Mouse (Mus musculus): Measurements from ENCODE around the gene Plekha8. TPM values are rescaled to one million over a fixed set of nuclear protein-coding genes. Genes with fewer than 3 reads are reported as not detected.

Gene Plekha8
- polyA plus RNA-seq, 1 experiment from 2014 or later: 13.9 TPM

DNA sequence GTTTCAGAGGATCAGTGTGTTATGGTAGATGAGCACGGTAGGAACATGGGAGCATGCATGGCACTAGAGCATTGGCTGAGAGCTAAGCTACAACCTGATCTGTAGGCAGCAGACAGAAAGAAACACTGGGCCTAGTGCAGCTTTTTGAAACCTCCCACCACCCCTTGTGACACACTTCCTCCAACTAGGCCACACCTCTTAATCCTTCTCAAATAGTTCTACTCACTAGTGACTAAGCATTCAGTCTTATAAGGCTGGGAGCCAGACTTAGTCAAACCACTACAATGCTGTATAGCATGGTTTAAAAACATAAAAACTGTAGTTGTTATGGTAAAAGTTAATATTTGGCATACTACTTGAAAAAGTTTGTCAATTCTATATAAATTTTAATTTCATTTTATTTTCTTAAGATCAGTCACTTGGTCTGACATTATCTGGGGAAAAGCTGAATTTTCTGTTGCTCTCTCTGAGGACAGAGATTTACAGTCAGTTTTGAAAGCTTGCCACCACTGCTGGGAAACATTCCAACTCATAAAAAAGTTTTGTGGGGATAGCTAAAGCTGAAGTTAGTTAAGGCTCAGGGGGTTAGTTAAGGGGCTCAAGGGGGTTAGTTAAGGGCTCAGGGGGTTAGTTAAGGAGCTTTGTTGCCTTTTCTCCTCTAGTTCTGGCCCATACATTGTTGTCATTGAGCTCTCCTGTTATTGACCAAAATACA lies 9.2 kb downstream of the Plekha8 start:
- Histone ChIP-seq H3K4me2 (no peak overlapping the region), H3K9ac (no peak overlapping the region), H3K27ac (ENCODE audit: poor library complexity, severe bottlenecking) (no peak overlapping the region), H3K4me3 (no peak overlapping the region), H3K4me1 (replicated peaks) (0 out of 2 replicates have a peak, but pooled peaks cover 5% of the 10 kb centered on the region), H3K27me3 (replicated peaks) (no peaks in the 10 kb centered on the region), H3K36me3 (peaks cover 8% of the 10 kb centered on the region; the same call in 1 of the 2 replicates), H3K9me3 (replicated peaks) (no peaks in the 10 kb centered on the region; the same call in 1 of the 2 replicates)
- WGBS: 97% methylated on average over 1 of the region's 1 CpGs
- no peak for ATAC-seq (ENCODE audit: insufficient number of reproducible peaks, low FRiP score)

- H3K4me3 ChIP-seq: no peak overlapping the region
- H3K9ac ChIP-seq: no peak overlapping the region
- ATAC-seq (ENCODE audit: insufficient number of reproducible peaks, low FRiP score): no peak
- no peaks in the 10 kb centered on the region for H3K27me3 ChIP-seq (replicated peaks)
- H3K36me3 ChIP-seq: peaks cover 12% of the 10 kb centered on the region
- no peaks in the 10 kb centered on the region for H3K4me1 ChIP-seq (replicated peaks)
- peaks cover 4% of the 10 kb centered on the region; the same call in 1 of the 2 replicates for H3K9me3 ChIP-seq (replicated peaks)
- H3K27ac ChIP-seq (ENCODE audit: poor library complexity, severe bottlenecking): no peak overlapping the region
- 53% methylated on average over 4 of the region's 4 CpGs for WGBS
- H3K4me2 ChIP-seq: no peak overlapping the region
Measured at GRCm38 (mm10) chr6:54606241-54606640, 11.3 kb downstream of the Plekha8 start.

- Histone ChIP-seq H3K9me3 (replicated peaks) (no peaks in the 10 kb centered on the region), H3K27me3 (replicated peaks) (no peaks in the 10 kb centered on the region), H3K9ac (no peak overlapping the region), H3K4me1 (replicated peaks) (peaks cover 10% of the 10 kb centered on the region), H3K4me3 (no peak overlapping the region), H3K4me2 (no peak overlapping the region), H3K27ac (ENCODE audit: poor library complexity, severe bottlenecking) (no peak overlapping the region), H3K36me3 (peaks cover 19% of the 10 kb centered on the region)
- no peak for ATAC-seq (ENCODE audit: insufficient number of reproducible peaks, low FRiP score)
- WGBS: 67% methylated on average over 3 of the region's 3 CpGs
Measured at GRCm38 (mm10) chr6:54617363-54617762, 22.5 kb downstream of the Plekha8 start.

GRCm38 (mm10) chr6:54619530-54619929 lies 24.6 kb downstream of the Plekha8 start:
- H3K4me1 ChIP-seq (replicated peaks): peaks cover 10% of the 10 kb centered on the region
- H3K27ac ChIP-seq (ENCODE audit: poor library complexity, severe bottlenecking): no peak overlapping the region
- 65% methylated on average over 7 of the region's 7 CpGs for WGBS

GRCm38 (mm10) chr6:54620357-54620756 lies 25.4 kb downstream of the Plekha8 start:
- Histone ChIP-seq H3K27me3 (replicated peaks) (no peaks in the 10 kb centered on the region), H3K4me1 (replicated peaks) (peaks cover 10% of the 10 kb centered on the region), H3K9ac (no peak overlapping the region), H3K9me3 (replicated peaks) (no peaks in the 10 kb centered on the region), H3K4me2 (no peak overlapping the region), H3K4me3 (no peak overlapping the region), H3K36me3 (peaks cover 35% of the 10 kb centered on the region), H3K27ac (ENCODE audit: poor library complexity, severe bottlenecking) (no peak overlapping the region)
- WGBS: 67% methylated on average over 4 of the region's 4 CpGs
- ATAC-seq (ENCODE audit: insufficient number of reproducible peaks, low FRiP score): no peak

More at GRCm38 (mm10) chr6:54619530-54619929, 24.6 kb downstream of the Plekha8 start:
- ATAC-seq (ENCODE audit: insufficient number of reproducible peaks, low FRiP score): no peak
- H3K9ac ChIP-seq: no peak overlapping the region
- peaks cover 35% of the 10 kb centered on the region for H3K36me3 ChIP-seq
- no peaks in the 10 kb centered on the region for H3K27me3 ChIP-seq (replicated peaks)
- H3K4me3 ChIP-seq: no peak overlapping the region
- no peaks in the 10 kb centered on the region for H3K9me3 ChIP-seq (replicated peaks)
- H3K4me2 ChIP-seq: no peak overlapping the region

GRCm38 (mm10) chr6:54628381-54628780 lies 33.5 kb downstream of the Plekha8 start:
- no peaks in the 10 kb centered on the region for H3K27me3 ChIP-seq (replicated peaks)
- H3K4me2 ChIP-seq: no peak overlapping the region
- peaks cover 52% of the 10 kb centered on the region for H3K36me3 ChIP-seq
- 79% methylated on average over 3 of the region's 3 CpGs for WGBS
- no peak overlapping the region for H3K4me3 ChIP-seq
- ATAC-seq (ENCODE audit: insufficient number of reproducible peaks, low FRiP score): no peak
- no peak overlapping the region for H3K27ac ChIP-seq (ENCODE audit: poor library complexity, severe bottlenecking)
- no peaks in the 10 kb centered on the region for H3K4me1 ChIP-seq (replicated peaks)
- no peak overlapping the region for H3K9ac ChIP-seq
- no peaks in the 10 kb centered on the region for H3K9me3 ChIP-seq (replicated peaks)

DNA sequence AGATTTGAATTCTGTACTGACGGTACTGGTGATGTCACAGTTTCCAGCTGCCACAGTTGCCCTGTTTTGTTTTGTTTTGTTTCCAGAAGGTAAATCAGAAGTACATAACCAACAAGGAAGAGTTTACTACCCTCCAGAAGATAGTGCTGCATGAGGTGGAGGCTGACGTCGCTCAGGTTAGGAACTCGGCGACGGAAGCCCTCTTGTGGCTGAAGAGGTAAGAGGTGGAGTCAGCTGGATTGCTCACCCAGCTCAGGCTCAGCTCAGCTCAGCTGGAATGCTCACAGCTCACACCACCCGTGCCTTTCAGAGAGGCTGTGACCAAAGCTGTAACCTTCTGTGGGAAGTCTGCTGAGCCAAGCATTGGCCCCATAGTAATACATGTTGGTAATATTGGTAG lies 34.8 kb downstream of the Plekha8 start:
- Histone ChIP-seq H3K4me1 (replicated peaks) (no peaks in the 10 kb centered on the region), H3K27me3 (replicated peaks) (no peaks in the 10 kb centered on the region), H3K4me2 (no peak overlapping the region), H3K9me3 (replicated peaks) (no peaks in the 10 kb centered on the region), H3K4me3 (no peak overlapping the region), H3K27ac (ENCODE audit: poor library complexity, severe bottlenecking) (no peak overlapping the region), H3K36me3 (peaks cover 48% of the 10 kb centered on the region), H3K9ac (no peak overlapping the region)
- 20% methylated on average over 7 of the region's 7 CpGs for WGBS
- no peak for ATAC-seq (ENCODE audit: insufficient number of reproducible peaks, low FRiP score)

DNA sequence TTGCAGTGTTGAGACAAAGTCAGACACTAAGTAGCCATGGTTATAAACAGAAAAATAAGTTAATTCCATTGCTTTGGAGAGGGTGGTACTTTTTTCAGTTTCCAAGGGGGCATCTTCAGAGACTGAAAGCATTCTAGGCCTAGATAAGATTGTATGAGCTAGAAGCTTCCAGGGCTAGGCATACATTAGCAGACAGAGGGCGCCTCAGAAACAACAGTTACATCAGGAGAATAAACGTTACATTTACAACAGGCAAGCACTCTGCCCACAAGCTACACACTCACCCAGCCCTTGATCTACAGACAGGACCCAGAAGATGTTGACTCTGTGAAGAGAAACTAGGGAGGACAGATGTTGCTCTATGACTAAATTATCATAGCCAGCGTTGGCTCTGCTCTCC lies 36.6 kb downstream of the Plekha8 start:
- H3K9ac ChIP-seq: no peak overlapping the region
- no peak for ATAC-seq (ENCODE audit: insufficient number of reproducible peaks, low FRiP score)
- H3K9me3 ChIP-seq (replicated peaks): no peaks in the 10 kb centered on the region
- no peak overlapping the region for H3K4me3 ChIP-seq
- WGBS: 45% methylated on average over 3 of the region's 3 CpGs
- H3K27me3 ChIP-seq (replicated peaks): no peaks in the 10 kb centered on the region
- no peak overlapping the region for H3K4me2 ChIP-seq
- H3K36me3 ChIP-seq: peaks cover 44% of the 10 kb centered on the region
- no peaks in the 10 kb centered on the region for H3K4me1 ChIP-seq (replicated peaks)
- H3K27ac ChIP-seq (ENCODE audit: poor library complexity, severe bottlenecking): no peak overlapping the region

GRCm38 (mm10) chr6:54639877-54640276 lies 45.0 kb downstream of the Plekha8 start:
- 88% methylated on average over 3 of the region's 3 CpGs for WGBS
- no peak overlapping the region for H3K4me3 ChIP-seq
- H3K9me3 ChIP-seq (replicated peaks): no peaks in the 10 kb centered on the region
- H3K4me2 ChIP-seq: no peak overlapping the region
- H3K9ac ChIP-seq: no peak overlapping the region
- ATAC-seq (ENCODE audit: insufficient number of reproducible peaks, low FRiP score): no peak
- no peak overlapping the region for H3K27ac ChIP-seq (ENCODE audit: poor library complexity, severe bottlenecking)
- peaks cover 13% of the 10 kb centered on the region for H3K4me1 ChIP-seq (replicated peaks)
- peaks cover 42% of the 10 kb centered on the region for H3K36me3 ChIP-seq
- no peaks in the 10 kb centered on the region for H3K27me3 ChIP-seq (replicated peaks)

- Histone ChIP-seq H3K4me2 (no peak overlapping the region), H3K9me3 (replicated peaks) (no peaks in the 10 kb centered on the region), H3K36me3 (peaks cover 33% of the 10 kb centered on the region), H3K4me3 (no peak overlapping the region), H3K27me3 (replicated peaks) (no peaks in the 10 kb centered on the region), H3K9ac (no peak overlapping the region), H3K4me1 (replicated peaks) (peaks cover 13% of the 10 kb centered on the region), H3K27ac (ENCODE audit: poor library complexity, severe bottlenecking) (no peak overlapping the region)
- 85% methylated on average over 2 of the region's 2 CpGs for WGBS
- ATAC-seq (ENCODE audit: insufficient number of reproducible peaks, low FRiP score): no peak
Measured at GRCm38 (mm10) chr6:54641953-54642352, 47.0 kb downstream of the Plekha8 start.

- no peak overlapping the region for H3K4me3 ChIP-seq
- H3K9me3 ChIP-seq (replicated peaks): no peaks in the 10 kb centered on the region
- H3K4me1 ChIP-seq (replicated peaks): peaks cover 13% of the 10 kb centered on the region
- no peak overlapping the region for H3K27ac ChIP-seq (ENCODE audit: poor library complexity, severe bottlenecking)
- WGBS: 43% methylated on average over 4 of the region's 4 CpGs
- H3K9ac ChIP-seq: no peak overlapping the region
- no peak overlapping the region for H3K4me2 ChIP-seq
- ATAC-seq (ENCODE audit: insufficient number of reproducible peaks, low FRiP score): no peak
- no peaks in the 10 kb centered on the region for H3K27me3 ChIP-seq (replicated peaks)
- peaks cover 24% of the 10 kb centered on the region for H3K36me3 ChIP-seq
Measured at GRCm38 (mm10) chr6:54643181-54643580, 48.3 kb downstream of the Plekha8 start.

Measured in heart, embryonic 12.5 days (tissue).